Mouse (Mus musculus): ENCODE measurements around the gene Gdf15. TPM values are rescaled to one million over a fixed set of nuclear protein-coding genes. Genes with fewer than 3 reads are reported as not detected.

The Gdf15 gene
- total and polyA plus RNA-seq, 2 experiments from 2014 or later, result 0.15 to 1.7 TPM

DNA sequence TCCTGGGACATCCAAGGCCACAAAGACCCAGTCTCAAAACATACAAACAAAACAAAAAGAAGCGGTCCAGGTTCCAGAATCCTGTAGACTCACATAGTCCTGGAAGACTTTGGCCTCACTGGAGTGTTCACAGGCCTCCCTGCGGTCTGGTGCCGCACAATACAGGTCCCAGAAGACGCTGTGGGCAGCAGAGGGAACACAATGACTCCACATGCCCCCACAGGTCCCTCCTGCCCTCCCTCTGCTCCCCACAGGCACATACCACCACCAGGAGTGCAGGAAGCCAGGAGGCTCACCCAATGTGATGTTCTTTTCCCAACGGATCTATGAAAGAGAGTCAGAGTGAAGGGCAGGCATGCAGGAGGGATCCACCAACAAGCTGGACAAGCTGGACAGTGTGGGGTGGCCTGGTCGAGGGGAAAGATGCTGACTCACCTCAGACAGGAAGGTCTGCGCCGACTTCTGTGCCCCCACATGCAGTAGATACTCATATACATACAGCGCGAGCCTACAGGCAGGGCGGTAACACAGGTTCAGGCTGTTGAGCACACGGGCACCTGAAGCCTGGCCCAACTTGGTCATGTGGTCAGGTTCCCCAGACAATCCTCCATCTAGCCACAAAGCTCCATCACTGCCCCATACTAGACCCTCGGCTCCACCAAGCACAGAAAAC lies 30.0 kb downstream of the Gdf15 start:
- Histone ChIP-seq H3K9me3 (replicated peaks; ENCODE audit: control insufficient read depth, low read length) (no peaks in the 10 kb centered on the region), H3K36me3 (replicated peaks; ENCODE audit: control insufficient read depth, insufficient read depth, low read length) (0 out of 2 replicates have a peak, but pooled peaks cover 5% of the 10 kb centered on the region), H3K27me3 (ENCODE audit: control insufficient read depth, insufficient read depth, low read length) (no peaks in the 10 kb centered on the region), H3K4me1 (ENCODE audit: control insufficient read depth, insufficient read depth) (peaks cover 16% of the 10 kb centered on the region), H3K9ac (replicated peaks; ENCODE audit: low read depth, low read length) (no peak overlapping the region), H3K4me2 (ENCODE audit: low read depth, low read length) (no peak overlapping the region), H3K4me3 (ENCODE audit: low read depth, low read length) (no peak overlapping the region), H3K27ac (ENCODE audit: low read depth) (no peak overlapping the region)
- TF ChIP-seq EP300 (IDR thresholded peaks at IDR 0.05; ENCODE audit: low read depth) (no peak), CTCF (IDR thresholded peaks at IDR 0.05; ENCODE audit: low read depth) (no peak)
- ATAC-seq (ENCODE audit: insufficient read depth, low read depth), result no peak
- 91% methylated on average over 13 of the region's 13 CpGs for WGBS
- no peak for DNase-seq (ENCODE audit: low spot score)

GRCm38 (mm10) chr8:70601271-70601649 lies 31.0 kb downstream of the Gdf15 start:
- Histone ChIP-seq H3K9ac (replicated peaks; ENCODE audit: low read depth, low read length) (no peak overlapping the region), H3K4me3 (ENCODE audit: low read depth, low read length) (peak overlapping the region; percentile 18; the same call in 1 of the 2 replicates), H3K27ac (ENCODE audit: low read depth) (peak overlapping the region; percentile 69), H3K4me2 (ENCODE audit: low read depth, low read length) (peak overlapping the region; percentile 45), H3K36me3 (replicated peaks; ENCODE audit: control insufficient read depth, insufficient read depth, low read length) (0 out of 2 replicates have a peak, but pooled peaks cover 5% of the 10 kb centered on the region), H3K9me3 (replicated peaks; ENCODE audit: control insufficient read depth, low read length) (no peaks in the 10 kb centered on the region), H3K4me1 (ENCODE audit: control insufficient read depth, insufficient read depth) (peaks cover 14% of the 10 kb centered on the region), H3K27me3 (ENCODE audit: control insufficient read depth, insufficient read depth, low read length) (no peaks in the 10 kb centered on the region)
- DNase-seq (ENCODE audit: low spot score), result peak; percentile 53
- ATAC-seq (ENCODE audit: insufficient read depth, low read depth), result peak; percentile 40
- 5% methylated on average over 24 of the region's 26 CpGs for WGBS
- no peak for TF ChIP-seq CTCF (IDR thresholded peaks at IDR 0.05; ENCODE audit: low read depth)
- no peak for TF ChIP-seq EP300 (IDR thresholded peaks at IDR 0.05; ENCODE audit: low read depth)

GRCm38 (mm10) chr8:70600473-70601270 lies 31.6 kb downstream of the Gdf15 start:
- Histone ChIP-seq H3K4me3 (ENCODE audit: low read depth, low read length) (0 out of 2 replicates have a peak overlapping the region, but pooled peaks have one; percentile 18), H3K27ac (ENCODE audit: low read depth) (peak overlapping the region; percentile 69), H3K36me3 (replicated peaks; ENCODE audit: control insufficient read depth, insufficient read depth, low read length) (0 out of 2 replicates have a peak, but pooled peaks cover 5% of the 10 kb centered on the region), H3K9ac (replicated peaks; ENCODE audit: low read depth, low read length) (no peak overlapping the region), H3K27me3 (ENCODE audit: control insufficient read depth, insufficient read depth, low read length) (no peaks in the 10 kb centered on the region), H3K4me2 (ENCODE audit: low read depth, low read length) (peak overlapping the region; percentile 45), H3K4me1 (ENCODE audit: control insufficient read depth, insufficient read depth) (peaks cover 14% of the 10 kb centered on the region), H3K9me3 (replicated peaks; ENCODE audit: control insufficient read depth, low read length) (no peaks in the 10 kb centered on the region)
- WGBS, result 29% methylated on average over 9 of the region's 10 CpGs
- TF ChIP-seq EP300 (IDR thresholded peaks at IDR 0.05; ENCODE audit: low read depth) (no peak), CTCF (IDR thresholded peaks at IDR 0.05; ENCODE audit: low read depth) (no peak)
- ATAC-seq (ENCODE audit: insufficient read depth, low read depth), result peak; percentile 9; the same call in 1 of the 2 replicates
- peak; percentile 35 for DNase-seq (ENCODE audit: low spot score)

GRCm38 (mm10) chr8:70599507-70600290 lies 32.6 kb downstream of the Gdf15 start:
- no peaks in the 10 kb centered on the region for H3K27me3 ChIP-seq (ENCODE audit: control insufficient read depth, insufficient read depth, low read length)
- no peak overlapping the region for H3K9ac ChIP-seq (replicated peaks; ENCODE audit: low read depth, low read length)
- H3K27ac ChIP-seq (ENCODE audit: low read depth), result no peak overlapping the region
- WGBS, result 89% methylated on average over 12 of the region's 12 CpGs
- no peak overlapping the region for H3K4me2 ChIP-seq (ENCODE audit: low read depth, low read length)
- H3K4me3 ChIP-seq (ENCODE audit: low read depth, low read length), result no peak overlapping the region
- no peaks in the 10 kb centered on the region for H3K9me3 ChIP-seq (replicated peaks; ENCODE audit: control insufficient read depth, low read length)
- 0 out of 2 replicates have a peak, but pooled peaks cover 5% of the 10 kb centered on the region for H3K36me3 ChIP-seq (replicated peaks; ENCODE audit: control insufficient read depth, insufficient read depth, low read length)
- DNase-seq (ENCODE audit: low spot score) (no peak), ATAC-seq (ENCODE audit: insufficient read depth, low read depth) (no peak)
- H3K4me1 ChIP-seq (ENCODE audit: control insufficient read depth, insufficient read depth), result peaks cover 22% of the 10 kb centered on the region
- TF ChIP-seq EP300 (IDR thresholded peaks at IDR 0.05; ENCODE audit: low read depth), result no peak
- no peak for TF ChIP-seq CTCF (IDR thresholded peaks at IDR 0.05; ENCODE audit: low read depth)

DNA sequence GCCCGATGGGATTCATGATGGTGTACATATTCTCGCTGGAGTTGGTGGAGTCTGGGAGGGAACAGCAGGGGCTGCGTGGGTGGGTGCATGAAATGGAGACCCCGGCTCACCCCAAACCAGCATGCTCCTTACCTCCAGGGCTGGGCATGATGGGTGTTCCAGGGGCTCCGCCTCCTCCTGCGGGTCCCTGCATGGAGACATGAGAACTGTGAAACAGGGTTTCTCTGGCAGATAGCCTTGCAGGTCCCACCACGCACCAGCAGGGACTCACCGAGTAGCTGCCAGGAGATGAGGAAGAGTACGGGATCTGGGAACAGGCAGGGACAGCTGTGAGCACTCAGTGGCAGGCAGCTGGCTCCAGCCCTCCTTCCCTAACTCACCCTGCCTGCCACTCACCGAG lies 33.5 kb downstream of the Gdf15 start:
- no peaks in the 10 kb centered on the region for H3K9me3 ChIP-seq (replicated peaks; ENCODE audit: control insufficient read depth, low read length)
- no peak overlapping the region for H3K27ac ChIP-seq (ENCODE audit: low read depth)
- TF ChIP-seq EP300 (IDR thresholded peaks at IDR 0.05; ENCODE audit: low read depth), result no peak
- no peak for TF ChIP-seq CTCF (IDR thresholded peaks at IDR 0.05; ENCODE audit: low read depth)
- H3K4me1 ChIP-seq (ENCODE audit: control insufficient read depth, insufficient read depth), result peaks cover 24% of the 10 kb centered on the region
- no peaks in the 10 kb centered on the region for H3K27me3 ChIP-seq (ENCODE audit: control insufficient read depth, insufficient read depth, low read length)
- WGBS, result 36% methylated on average over 10 of the region's 10 CpGs
- H3K4me3 ChIP-seq (ENCODE audit: low read depth, low read length), result no peak overlapping the region; the same call in 1 of the 2 replicates
- no peak overlapping the region for H3K9ac ChIP-seq (replicated peaks; ENCODE audit: low read depth, low read length)
- DNase-seq (ENCODE audit: low spot score), result no peak
- ATAC-seq (ENCODE audit: insufficient read depth, low read depth), result no peak
- 0 out of 2 replicates have a peak, but pooled peaks cover 5% of the 10 kb centered on the region for H3K36me3 ChIP-seq (replicated peaks; ENCODE audit: control insufficient read depth, insufficient read depth, low read length)
- peak overlapping the region; percentile 79 for H3K4me2 ChIP-seq (ENCODE audit: low read depth, low read length)
